Mouse (Mus musculus): ENCODE measurements at regions not wholly inside any gene's neighbourhood (a gene's known extent, or its start where the extent isn't known, plus 50 kb on each side); places are given as distances from the start of the nearest gene placed in this dataset.

GRCm38 (mm10) chr12:27492270-27492669 is 149.9 kb upstream of the Sox11 start:
- no peak for DNase-seq (ENCODE audit: low read depth)

GRCm38 (mm10) chr12:27481230-27481629 is 138.9 kb upstream of the Sox11 start:
- DNase-seq (ENCODE audit: low read depth), result no peak

GRCm38 (mm10) chr12:27479601-27480001 is 137.2 kb upstream of the Sox11 start:
- no peak for DNase-seq (ENCODE audit: low read depth)

GRCm38 (mm10) chr12:27474631-27475030 is 132.3 kb upstream of the Sox11 start:
- no peak for DNase-seq (ENCODE audit: low read depth)

- no peak for DNase-seq (ENCODE audit: low read depth)
Observed at GRCm38 (mm10) chr12:27471557-27471956, 129.2 kb upstream of the Sox11 start.

- DNase-seq (ENCODE audit: low read depth), result no peak
Observed at GRCm38 (mm10) chr12:27470346-27470745, 128.0 kb upstream of the Sox11 start.

GRCm38 (mm10) chr12:27468782-27469181 is 126.4 kb upstream of the Sox11 start:
- DNase-seq (ENCODE audit: low read depth), result no peak

GRCm38 (mm10) chr12:27468141-27468540 is 125.8 kb upstream of the Sox11 start:
- DNase-seq (ENCODE audit: low read depth), result no peak

GRCm38 (mm10) chr12:27465499-27466150 is 123.3 kb upstream of the Sox11 start:
- DNase-seq (ENCODE audit: low read depth), result no peak

GRCm38 (mm10) chr12:27458674-27459073 is 116.3 kb upstream of the Sox11 start:
- no peak for DNase-seq (ENCODE audit: low read depth)

GRCm38 (mm10) chr12:27437661-27438345 is 95.4 kb upstream of the Sox11 start:
- no peak for DNase-seq (ENCODE audit: low read depth)

- peak; percentile 14 for DNase-seq (ENCODE audit: low read depth)
Observed at GRCm38 (mm10) chr12:27431338-27431737, 89.0 kb upstream of the Sox11 start.

- DNase-seq (ENCODE audit: low read depth), result no peak
Observed at GRCm38 (mm10) chr12:27417387-27418009, 75.1 kb upstream of the Sox11 start.

GRCm38 (mm10) chr12:27410555-27410954 is 68.2 kb upstream of the Sox11 start:
- DNase-seq (ENCODE audit: low read depth), result no peak

- no peak for DNase-seq (ENCODE audit: low read depth)
Observed at GRCm38 (mm10) chr12:27408440-27408839, 66.1 kb upstream of the Sox11 start.

- DNase-seq (ENCODE audit: low read depth), result no peak
Observed at GRCm38 (mm10) chr12:27399392-27399791, 57.0 kb upstream of the Sox11 start.
